Mouse (Mus musculus) liver, adult 2 months (tissue): ENCODE measurements around the gene Alox12.

Experiments used
- CTCF ChIP-seq: fragments of 200-500 bp; IDR thresholded peaks from 2 replicates; pipeline ENCODE4 v1.5.1; 2011; ENCODE audit warnings: low read depth, low read length, control low read depth
- POLR2A ChIP-seq: fragments of 200-500 bp; IDR thresholded peaks from 2 replicates; pipeline ENCODE4 v1.6.1; 2011; ENCODE audit warnings: low read length, control low read depth; ENCODE audit not compliant: insufficient read depth; ENCODE audit errors: extremely low read depth

- TF ChIP-seq CTCF (no peak), POLR2A (no peak)
Observed at GRCm38 (mm10) chr11:70227661-70228245, 27.4 kb downstream of the Alox12 start.
